Mouse (Mus musculus) heart, embryonic 13.5 days (tissue): ENCODE data around the gene Pappa2. TPM values are rescaled to one million over a fixed set of nuclear protein-coding genes. Genes with fewer than 3 reads are reported as not detected.

Experiments used
- ATAC-seq: fragments of 200-750 bp; cut with Nextera tagmentation; 2 replicates; pipeline ENCODE4 v1.8.0; 2017; ENCODE audit warnings: moderate TSS enrichment; ENCODE audit not compliant: insufficient number of reproducible peaks, low FRiP score, low TSS enrichment; ENCODE audit errors: extremely low read depth
- H3K27ac ChIP-seq: fragments of 300-500 bp; sonication (generic); replicated peaks from 2 replicates; pipeline ENCODE4 v1.5.1; 2015; ENCODE audit warnings: moderate library complexity, mild to moderate bottlenecking, inconsistent platforms
- H3K27me3 ChIP-seq: fragments of 300-500 bp; sonication (generic); replicated peaks from 2 replicates; pipeline ENCODE4 v1.6.1; 2015; ENCODE audit warnings: mild to moderate bottlenecking, inconsistent platforms
- H3K36me3 ChIP-seq: fragments of 300-500 bp; sonication (generic); 2 replicates; pipeline ENCODE4 v1.6.1; 2015; ENCODE audit warnings: mild to moderate bottlenecking, inconsistent platforms
- H3K4me1 ChIP-seq: fragments of 300-500 bp; sonication (generic); 2 replicates; pipeline ENCODE4 v1.6.1; 2015; ENCODE audit warnings: inconsistent platforms
- H3K4me2 ChIP-seq: fragments of 300-500 bp; sonication (generic); 2 replicates; pipeline ENCODE4 v1.6.1; 2015; ENCODE audit warnings: inconsistent platforms, mild to moderate bottlenecking, moderate library complexity
- H3K4me3 ChIP-seq: fragments of 300-500 bp; sonication (generic); 2 replicates; pipeline ENCODE4 v1.5.1; 2015; ENCODE audit warnings: moderate library complexity, mild to moderate bottlenecking, inconsistent platforms
- H3K9ac ChIP-seq: fragments of 300-500 bp; sonication (generic); 2 replicates; pipeline ENCODE4 v1.6.1; 2015; ENCODE audit warnings: inconsistent platforms, mild to moderate bottlenecking, moderate library complexity
- H3K9me3 ChIP-seq: fragments of 300-500 bp; sonication (generic); 2 replicates; pipeline ENCODE4 v1.6.1; 2016; ENCODE audit warnings: inconsistent platforms
- WGBS: fragments of 180-500 bp; shearing (Covaris S2); methylation state at CpG from one replicate; pipeline ENCODE4 v1.1.7; 2015; ENCODE audit warnings: mixed read lengths; 5-methylcytosine and 5-hydroxymethylcytosine counted together
- polyA plus RNA-seq: library from polyadenylated mRNA; unstranded; fragments of >200 nt; fragmentation: Nextera tagmentation; extraction: Ambion mirVana; gene quantifications from 2 replicates; pipeline ENCODE4 v1.2.1, GENCODE M21; 2015

Pappa2 gene
- polyA plus RNA-seq, 1 experiment from 2014 or later = 0.57 TPM

DNA sequence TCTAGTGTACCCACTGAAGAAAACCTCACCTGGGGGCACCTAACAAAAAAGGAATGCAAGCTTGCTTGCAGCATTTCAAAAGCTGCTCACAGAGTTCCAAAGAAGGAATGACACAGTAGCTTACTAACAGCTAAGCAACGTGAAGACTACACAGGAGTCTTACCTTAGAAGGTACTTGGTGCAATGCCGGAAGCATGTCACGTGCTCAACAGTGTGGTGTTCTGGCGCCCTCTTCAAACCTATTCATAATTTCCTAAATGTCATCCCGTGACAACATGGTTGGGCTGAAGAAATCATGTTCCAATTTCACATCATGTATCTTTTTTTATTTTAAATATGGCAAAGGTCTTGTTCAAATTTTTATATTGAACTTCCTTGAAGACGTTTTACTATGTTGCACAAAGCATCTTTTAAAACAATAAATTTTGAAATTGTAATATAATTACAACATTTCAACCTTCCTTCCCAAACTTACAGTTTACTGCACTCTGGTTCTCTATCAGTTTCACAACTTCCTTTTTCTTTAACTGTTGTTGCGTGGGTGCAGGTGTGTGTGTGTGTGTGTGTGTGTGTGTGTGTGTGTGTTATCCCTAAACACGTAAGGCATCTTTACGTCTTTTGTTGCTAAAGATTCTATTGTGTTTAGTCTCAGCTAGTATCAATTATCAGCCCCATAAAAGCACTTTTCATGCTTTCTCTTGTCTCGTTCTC lies 282.3 kb downstream of the Pappa2 start:
- H3K4me1 ChIP-seq = no peaks in the 10 kb centered on the region
- WGBS = 76% methylated on average over 10 of the region's 10 CpGs
- H3K9me3 ChIP-seq = no peaks in the 10 kb centered on the region
- ATAC-seq = no peak
- H3K36me3 ChIP-seq = no peaks in the 10 kb centered on the region
- no peak overlapping the region for H3K27ac ChIP-seq
- no peak overlapping the region for H3K9ac ChIP-seq
- no peaks in the 10 kb centered on the region for H3K27me3 ChIP-seq
- H3K4me3 ChIP-seq = no peak overlapping the region
- no peak overlapping the region for H3K4me2 ChIP-seq

DNA sequence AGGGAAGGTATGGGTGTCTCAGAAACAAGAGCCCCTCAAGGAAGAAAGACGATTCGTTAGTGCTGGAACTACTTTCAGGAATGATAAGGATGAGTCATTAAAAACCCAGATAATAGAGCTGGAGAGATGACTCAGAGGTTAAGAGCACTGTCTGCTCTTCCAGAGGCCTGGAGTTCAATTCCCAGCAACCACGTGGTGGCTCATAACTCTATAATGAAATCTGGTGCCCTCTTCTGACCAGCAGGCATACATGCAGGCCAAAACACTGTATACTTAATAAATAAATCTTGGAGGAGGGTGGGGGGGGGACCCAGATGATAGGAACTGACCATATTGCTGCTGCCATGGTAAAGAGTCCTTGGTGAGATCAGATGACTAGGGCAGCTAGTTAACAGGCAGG lies 282.9 kb downstream of the Pappa2 start:
- WGBS = 52% methylated on average over 3 of the region's 3 CpGs

DNA sequence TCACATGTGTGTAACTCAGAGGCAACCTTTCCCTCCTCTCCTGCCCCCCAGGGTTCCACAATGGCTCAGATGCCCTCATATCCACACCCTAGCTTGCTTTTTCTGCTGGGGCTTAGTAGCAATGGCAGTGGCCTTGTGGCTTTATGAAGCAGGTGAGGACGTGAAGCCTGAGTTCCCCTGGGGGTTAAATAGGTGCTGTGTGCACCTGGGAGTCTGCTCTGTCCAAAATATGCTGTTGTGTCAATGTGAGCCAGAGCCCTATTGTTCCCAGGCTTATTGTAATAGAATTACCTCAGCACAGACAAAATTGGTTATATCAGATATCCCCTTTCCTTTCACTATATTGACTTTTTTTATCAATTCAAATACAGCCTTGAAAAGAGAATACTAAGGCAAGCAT lies 292.6 kb downstream of the Pappa2 start:
- no peaks in the 10 kb centered on the region for H3K4me1 ChIP-seq
- WGBS = 52% methylated on average over 1 of the region's 1 CpGs

More for the DNA sequence above, 282.9 kb downstream of the Pappa2 start:
- H3K27me3 ChIP-seq = no peaks in the 10 kb centered on the region
- no peak overlapping the region for H3K4me3 ChIP-seq
- H3K27ac ChIP-seq = no peak overlapping the region
- H3K4me1 ChIP-seq = no peaks in the 10 kb centered on the region
- ATAC-seq = no peak
- H3K9me3 ChIP-seq = no peaks in the 10 kb centered on the region
- no peak overlapping the region for H3K9ac ChIP-seq
- no peak overlapping the region for H3K4me2 ChIP-seq
- no peaks in the 10 kb centered on the region for H3K36me3 ChIP-seq

DNA sequence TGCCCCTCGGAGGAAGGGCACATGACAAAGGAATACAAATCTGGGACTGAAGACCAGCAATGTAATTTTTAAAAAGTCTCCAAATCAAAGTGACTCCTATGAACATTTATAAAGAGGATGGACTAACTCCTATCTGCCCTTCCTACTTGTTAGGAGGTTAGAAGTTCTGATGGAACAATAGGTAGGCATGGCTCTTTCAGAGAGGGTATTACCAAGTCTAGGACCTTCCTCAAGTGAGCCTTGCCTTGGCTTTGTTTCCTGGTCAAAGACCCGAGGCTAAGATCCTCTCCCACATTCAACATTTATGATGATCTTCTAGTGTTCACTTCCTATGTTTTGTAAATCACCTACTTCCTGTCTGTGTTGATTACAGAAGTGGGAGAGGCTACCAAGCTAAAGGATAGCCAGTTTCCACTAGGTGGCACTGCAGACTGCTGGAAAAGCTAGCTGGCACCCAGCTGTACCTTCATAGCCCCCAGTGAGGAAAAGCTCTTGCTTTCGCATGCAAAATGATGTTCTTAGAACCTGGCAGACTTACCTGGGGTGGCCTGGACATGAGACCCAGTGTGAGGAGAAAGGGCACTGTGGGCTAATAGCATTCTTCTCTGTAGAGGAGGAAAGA lies 310.2 kb downstream of the Pappa2 start:
- Histone ChIP-seq H3K27me3 (no peaks in the 10 kb centered on the region), H3K4me3 (no peak overlapping the region), H3K9me3 (no peaks in the 10 kb centered on the region), H3K9ac (no peak overlapping the region), H3K4me1 (no peaks in the 10 kb centered on the region), H3K27ac (no peak overlapping the region), H3K36me3 (no peaks in the 10 kb centered on the region), H3K4me2 (no peak overlapping the region)
- no peak for ATAC-seq
- 29% methylated on average over 3 of the region's 3 CpGs for WGBS

More for the DNA sequence above, 292.6 kb downstream of the Pappa2 start:
- no peak overlapping the region for H3K4me3 ChIP-seq
- H3K36me3 ChIP-seq = no peaks in the 10 kb centered on the region
- H3K27me3 ChIP-seq = no peaks in the 10 kb centered on the region
- ATAC-seq = no peak
- no peak overlapping the region for H3K27ac ChIP-seq
- no peak overlapping the region for H3K4me2 ChIP-seq
- H3K9me3 ChIP-seq = no peaks in the 10 kb centered on the region
- H3K9ac ChIP-seq = no peak overlapping the region

DNA sequence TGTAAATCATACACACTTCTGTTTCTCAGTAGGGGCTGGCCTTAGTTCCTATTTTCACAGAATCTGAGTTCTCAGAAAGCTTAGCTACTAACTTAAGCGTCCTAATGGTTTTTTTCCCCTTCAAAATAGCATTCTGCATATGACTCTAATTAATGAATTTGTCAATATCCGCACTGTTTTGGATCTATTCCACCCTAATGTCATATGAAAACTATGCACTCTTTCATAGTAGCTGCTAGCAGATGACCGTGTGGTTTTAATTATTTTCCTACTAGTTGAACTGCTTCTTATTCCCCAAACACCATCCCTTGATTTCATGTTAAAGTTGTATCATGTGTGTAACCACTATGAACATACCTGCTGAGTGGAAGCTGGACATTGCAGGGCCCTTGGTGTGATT lies 314.3 kb downstream of the Pappa2 start:
- Histone ChIP-seq H3K36me3 (no peaks in the 10 kb centered on the region), H3K9me3 (no peaks in the 10 kb centered on the region), H3K27me3 (no peaks in the 10 kb centered on the region), H3K4me2 (no peak overlapping the region), H3K27ac (no peak overlapping the region), H3K9ac (no peak overlapping the region), H3K4me3 (no peak overlapping the region), H3K4me1 (no peaks in the 10 kb centered on the region)
- 62% methylated on average over 3 of the region's 3 CpGs for WGBS
- ATAC-seq = no peak
